Mouse (Mus musculus): ENCODE measurements around the gene Vwa5a. TPM values are rescaled to one million over a fixed set of nuclear protein-coding genes. Genes with fewer than 3 reads are reported as not detected.

The Vwa5a gene
- total and polyA plus RNA-seq, 3 experiments, result 4.6 to 5.2 TPM; not detected in 1

DNA sequence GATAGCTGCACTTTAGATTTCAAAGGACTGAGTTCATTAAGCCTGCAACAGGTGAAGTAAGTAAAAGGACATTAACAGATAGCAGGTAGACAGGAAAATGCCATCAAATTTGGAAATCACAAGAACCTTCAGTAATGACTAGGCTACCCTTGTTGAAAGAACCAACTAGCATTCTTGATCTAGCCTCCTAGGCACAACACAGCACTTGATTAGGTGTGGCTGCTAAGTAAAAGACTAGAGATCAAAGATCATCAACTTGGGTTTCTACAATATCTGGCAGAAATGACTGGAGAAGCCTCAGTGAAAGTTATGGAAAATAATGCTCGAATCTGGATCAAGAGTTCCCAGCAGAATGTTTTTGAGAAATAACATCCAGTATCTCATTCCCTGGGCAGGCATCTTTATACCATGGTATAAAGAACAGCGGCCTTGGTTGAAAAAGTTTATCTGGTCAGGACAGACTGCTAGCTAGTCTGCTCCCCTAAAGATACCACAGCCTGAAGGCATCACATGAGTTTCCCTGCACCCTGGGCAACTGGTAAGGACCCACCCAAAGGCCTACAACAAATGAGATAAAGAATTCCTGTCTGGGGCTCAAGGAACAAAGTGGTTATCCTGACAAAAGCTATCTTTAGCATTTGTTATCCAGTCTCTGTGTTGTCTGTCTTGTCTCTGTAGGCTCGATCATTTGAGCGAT lies 26.7 kb downstream of the Vwa5a start:
- Histone ChIP-seq H3K4me1 (ENCODE audit: control insufficient read depth in 1 of 2, insufficient read depth in 2 of 2, low read length in 2 of 2) (peaks cover 0 to 2% of the 10 kb centered on the region in 2 experiments; a peak in 1 of 4 replicates), H3K27me3 (ENCODE audit: control insufficient read depth in 1 of 2, insufficient read depth in 2 of 2, low read length in 2 of 2) (no peaks in the 10 kb centered on the region), H3K36me3 (ENCODE audit: control insufficient read depth in 1 of 2, insufficient read depth in 2 of 2, low read length in 2 of 2) (no peaks in the 10 kb centered on the region), H3K9ac (ENCODE audit: control insufficient read depth, low read depth, low read length, poor library complexity, severe bottlenecking) (no peak overlapping the region), H3K9me3 (replicated peaks; ENCODE audit: insufficient read depth, low read length) (no peaks in the 10 kb centered on the region), H3K4me3 (ENCODE audit: control insufficient read depth in 1 of 2, insufficient read depth in 1 of 2, low read depth in 2 of 2, low read length in 2 of 2) (no peak overlapping the region), H3K79me2 (ENCODE audit: control insufficient read depth, insufficient read depth, low read length, poor library complexity) (no peaks in the 10 kb centered on the region), H3K27ac (ENCODE audit: control insufficient read depth, low read depth, low read length) (no peak overlapping the region)
- no peak for TF ChIP-seq ZKSCAN1 (IDR thresholded peaks at IDR 0.05; ENCODE audit: low read depth, low read length)
- no peak for TF ChIP-seq TAL1 (IDR thresholded peaks at IDR 0.05; ENCODE audit: low read length)
- no peak for DNase-seq (ENCODE audit: low read depth, low spot score)

DNA sequence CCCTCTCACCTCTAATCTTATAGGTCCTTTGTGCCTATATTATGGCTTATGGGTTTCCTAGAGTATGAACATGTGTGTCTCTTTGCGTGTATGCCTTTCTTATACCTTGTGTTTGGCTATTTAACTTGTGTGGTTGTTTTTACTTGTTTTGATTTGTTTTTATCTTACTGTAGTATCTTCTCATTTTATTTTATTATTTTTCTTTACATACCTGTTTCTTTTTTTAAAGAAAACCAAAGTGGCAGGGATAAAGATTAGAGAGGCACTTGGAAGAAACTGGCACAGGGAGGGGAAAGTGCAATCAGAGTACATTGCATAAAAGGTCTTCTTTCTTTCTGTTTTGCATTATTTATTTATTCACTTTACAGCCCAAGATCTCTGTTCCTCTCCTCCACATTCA lies 33.9 kb downstream of the Vwa5a start, which contains the start of gene Olfr920:
TSS of gene Olfr920 (plus strand) at position 301 of the 400 bp plus-strand sequence.
- Histone ChIP-seq H3K4me3 (ENCODE audit: control insufficient read depth in 1 of 2, insufficient read depth in 1 of 2, low read depth in 2 of 2, low read length in 2 of 2) (no peak within 1 kb of the TSS), H3K9ac (ENCODE audit: control insufficient read depth, low read depth, low read length, poor library complexity, severe bottlenecking) (no peak within 1 kb of the TSS), H3K27ac (ENCODE audit: control insufficient read depth, low read depth, low read length) (no peak within 1 kb of the TSS), H3K79me2 (ENCODE audit: control insufficient read depth, insufficient read depth, low read length, poor library complexity) (no peaks in the 10 kb centered on the region), H3K36me3 (ENCODE audit: control insufficient read depth in 1 of 2, insufficient read depth in 2 of 2, low read length in 2 of 2) (no peaks in the 10 kb centered on the region), H3K4me1 (ENCODE audit: control insufficient read depth in 1 of 2, insufficient read depth in 2 of 2, low read length in 2 of 2) (peaks cover 0 to 2% of the 10 kb centered on the region in 2 experiments; a peak in 1 of 4 replicates), H3K9me3 (replicated peaks; ENCODE audit: insufficient read depth, low read length) (no peaks in the 10 kb centered on the region), H3K27me3 (ENCODE audit: control insufficient read depth in 1 of 2, insufficient read depth in 2 of 2, low read length in 2 of 2) (no peaks in the 10 kb centered on the region)
- TF ChIP-seq SMC3 (IDR thresholded peaks at IDR 0.05; ENCODE audit: low read depth, low read length), result no peak
- TF ChIP-seq MAX (IDR thresholded peaks at IDR 0.05; ENCODE audit: low read length), result no peak
- no peak for TF ChIP-seq CHD1 (IDR thresholded peaks at IDR 0.05; ENCODE audit: low read depth, low read length)
- TF ChIP-seq SIN3A (IDR thresholded peaks at IDR 0.05; ENCODE audit: low read length), result no peak
- TF ChIP-seq TAL1 (IDR thresholded peaks at IDR 0.05; ENCODE audit: low read length), result no peak
- no peak for TF ChIP-seq HCFC1 (IDR thresholded peaks at IDR 0.05; ENCODE audit: low read depth, low read length)
- TF ChIP-seq UBTF (IDR thresholded peaks at IDR 0.05; ENCODE audit: borderline replicate concordance, insufficient read depth, low read depth, low read length), result no peak
- no peak for TF ChIP-seq KAT2A (conservative IDR thresholded peaks at IDR 0.05; ENCODE audit: low read depth, low read length)
- no peak for DNase-seq (ENCODE audit: low read depth, low spot score)

DNA sequence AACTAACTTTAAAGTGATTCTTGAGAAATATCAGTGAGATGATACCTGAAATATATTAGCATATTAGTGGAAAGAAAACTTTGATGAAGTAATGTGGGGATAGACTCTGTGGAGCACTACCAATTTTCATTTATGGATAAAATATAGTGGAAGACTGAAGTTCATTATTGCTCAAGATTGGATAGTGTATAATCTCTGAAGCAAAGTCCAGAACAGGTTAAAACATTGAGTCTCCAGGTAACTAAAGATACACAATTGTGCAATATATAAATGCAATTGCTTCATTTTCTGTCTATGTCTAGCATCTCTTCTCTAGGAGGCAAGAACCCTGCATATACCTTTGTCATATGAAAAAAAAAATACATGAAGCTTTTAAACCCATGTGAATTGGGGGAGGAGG lies 54.7 kb downstream of the Vwa5a start, which contains the start of gene Olfr921:
TSS of gene Olfr921 (plus strand) at position 301 of the 400 bp plus-strand sequence.
- H3K4me1 ChIP-seq (ENCODE audit: control insufficient read depth in 1 of 2, insufficient read depth in 2 of 2, low read length in 2 of 2), result no peaks in the 10 kb centered on the region
- no peaks in the 10 kb centered on the region for H3K36me3 ChIP-seq (ENCODE audit: control insufficient read depth in 1 of 2, insufficient read depth in 2 of 2, low read length in 2 of 2)
- no peaks in the 10 kb centered on the region for H3K27me3 ChIP-seq (ENCODE audit: control insufficient read depth in 1 of 2, insufficient read depth in 2 of 2, low read length in 2 of 2)
- H3K9ac ChIP-seq (ENCODE audit: control insufficient read depth, low read depth, low read length, poor library complexity, severe bottlenecking), result no peak within 1 kb of the TSS
- H3K27ac ChIP-seq (ENCODE audit: control insufficient read depth, low read depth, low read length), result no peak within 1 kb of the TSS
- no peak for TF ChIP-seq UBTF (IDR thresholded peaks at IDR 0.05; ENCODE audit: borderline replicate concordance, insufficient read depth, low read depth, low read length)
- no peak for TF ChIP-seq TBP (IDR thresholded peaks at IDR 0.05; ENCODE audit: low read depth, low read length)
- no peak for TF ChIP-seq TAL1 (IDR thresholded peaks at IDR 0.05; ENCODE audit: low read length)
- TF ChIP-seq ZNF384 (IDR thresholded peaks at IDR 0.05; ENCODE audit: low read depth, low read length), result no peak
- TF ChIP-seq TCF12 (IDR thresholded peaks at IDR 0.05; ENCODE audit: low read depth, low read length), result no peak
- TF ChIP-seq POLR2A (IDR thresholded peaks at IDR 0.05; ENCODE audit: control insufficient read depth in 1 of 2, insufficient read depth in 1 of 2, low read depth in 1 of 2, low read length in 2 of 2, poor library complexity in 1 of 2), result no peak
- TF ChIP-seq EP300 (IDR thresholded peaks at IDR 0.05; ENCODE audit: low read depth in 1 of 2, low read length in 2 of 2), result no peak
- TF ChIP-seq MYB (IDR thresholded peaks at IDR 0.05; ENCODE audit: low read depth, low read length), result no peak
- TF ChIP-seq ELF1 (IDR thresholded peaks at IDR 0.05; ENCODE audit: low read depth, low read length), result no peak
- TF ChIP-seq BHLHE40 (IDR thresholded peaks at IDR 0.05; ENCODE audit: borderline replicate concordance, low read depth, low read length), result no peak
- no peak for TF ChIP-seq E2F4 (IDR thresholded peaks at IDR 0.05; ENCODE audit: borderline replicate concordance, low read depth, low read length)
- no peak for TF ChIP-seq HCFC1 (IDR thresholded peaks at IDR 0.05; ENCODE audit: low read depth, low read length)
- H3K4me3 ChIP-seq (ENCODE audit: control insufficient read depth in 1 of 2, insufficient read depth in 1 of 2, low read depth in 2 of 2, low read length in 2 of 2), result no peak within 1 kb of the TSS
- H3K9me3 ChIP-seq (replicated peaks; ENCODE audit: insufficient read depth, low read length), result no peaks in the 10 kb centered on the region
- no peak for DNase-seq (ENCODE audit: low read depth, low spot score)
- H3K79me2 ChIP-seq (ENCODE audit: control insufficient read depth, insufficient read depth, low read length, poor library complexity), result no peaks in the 10 kb centered on the region

All from MEL (cell line).